Mouse (Mus musculus) spleen, postnatal 10 days (tissue): ENCODE data around the gene Fndc7.
"Not testable (repeated sequence)": the region's sequence is repeated elsewhere in the genome, so short reads cannot be mapped to it uniquely, and the experiment has no call there.

Experiments
- DNase-seq, 2 experiments: peaks; one replicate each; pipeline ENCODE4 v3.0.0; 2021 to 2022; ENCODE audit warnings: low spot score in 2 of 2

The Fndc7 gene

DNA sequence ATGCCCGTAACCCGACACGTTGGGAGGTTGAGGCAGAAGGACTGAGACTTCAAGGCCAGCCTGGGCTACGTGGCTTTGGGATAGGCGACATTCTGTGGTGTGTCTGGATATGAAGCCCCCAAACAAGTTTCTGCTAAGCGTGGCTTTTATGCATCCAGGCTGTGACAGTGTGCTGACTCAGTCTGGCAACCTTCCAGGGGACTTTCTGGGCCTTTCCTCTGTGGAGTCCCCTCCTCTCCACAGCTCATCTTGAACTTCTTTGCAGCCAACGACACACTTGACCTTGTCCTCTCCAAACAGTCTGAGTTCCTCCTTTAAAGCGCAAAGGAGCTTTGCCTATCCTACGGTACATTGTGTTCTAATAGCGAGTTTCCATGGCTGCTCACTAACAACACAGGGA, 33.9 kb downstream of the Fndc7 start:
- peak in 1 of 2 experiments; percentile 32 for DNase-seq

DNA sequence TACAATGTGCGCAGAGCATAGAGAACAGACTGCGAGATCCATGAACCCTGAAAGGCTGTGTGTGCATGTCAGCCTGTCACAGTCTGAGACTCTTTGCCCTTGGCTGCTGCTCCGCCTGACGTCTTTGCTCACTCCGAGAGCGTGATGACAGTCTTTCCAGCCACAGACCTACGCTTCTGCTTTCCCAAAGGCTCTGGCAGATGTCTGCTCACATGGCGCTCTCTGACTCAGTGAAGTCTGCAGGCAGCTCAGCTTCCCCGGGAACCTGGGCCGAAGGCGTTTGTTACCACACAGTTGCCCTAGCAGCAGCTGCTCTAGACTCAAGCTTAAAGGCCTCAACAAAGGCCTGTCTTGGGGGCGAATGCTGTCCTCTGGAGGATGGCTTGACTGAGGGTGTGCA, 34.4 kb downstream of the Fndc7 start:
- DNase-seq, result no peak

DNA sequence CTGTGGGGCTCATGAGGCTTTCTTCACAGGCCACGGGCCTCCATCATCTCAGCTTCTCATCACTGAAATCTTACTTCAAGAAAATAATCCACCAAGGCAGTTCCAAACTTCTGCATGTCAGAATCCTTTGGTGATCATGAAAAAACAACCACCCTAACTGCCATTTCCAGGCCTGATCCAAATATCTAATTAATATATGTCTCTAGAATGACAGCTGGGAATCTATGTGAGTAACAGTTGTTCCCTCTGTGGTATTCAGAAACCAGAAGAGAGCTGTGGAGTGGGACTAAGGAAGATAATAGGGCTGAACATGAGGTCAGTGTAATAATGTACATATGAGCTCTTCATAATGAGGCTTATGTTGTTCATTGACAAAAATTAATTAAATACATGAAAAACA, 36.5 kb downstream of the Fndc7 start:
- DNase-seq, result no peak

DNA sequence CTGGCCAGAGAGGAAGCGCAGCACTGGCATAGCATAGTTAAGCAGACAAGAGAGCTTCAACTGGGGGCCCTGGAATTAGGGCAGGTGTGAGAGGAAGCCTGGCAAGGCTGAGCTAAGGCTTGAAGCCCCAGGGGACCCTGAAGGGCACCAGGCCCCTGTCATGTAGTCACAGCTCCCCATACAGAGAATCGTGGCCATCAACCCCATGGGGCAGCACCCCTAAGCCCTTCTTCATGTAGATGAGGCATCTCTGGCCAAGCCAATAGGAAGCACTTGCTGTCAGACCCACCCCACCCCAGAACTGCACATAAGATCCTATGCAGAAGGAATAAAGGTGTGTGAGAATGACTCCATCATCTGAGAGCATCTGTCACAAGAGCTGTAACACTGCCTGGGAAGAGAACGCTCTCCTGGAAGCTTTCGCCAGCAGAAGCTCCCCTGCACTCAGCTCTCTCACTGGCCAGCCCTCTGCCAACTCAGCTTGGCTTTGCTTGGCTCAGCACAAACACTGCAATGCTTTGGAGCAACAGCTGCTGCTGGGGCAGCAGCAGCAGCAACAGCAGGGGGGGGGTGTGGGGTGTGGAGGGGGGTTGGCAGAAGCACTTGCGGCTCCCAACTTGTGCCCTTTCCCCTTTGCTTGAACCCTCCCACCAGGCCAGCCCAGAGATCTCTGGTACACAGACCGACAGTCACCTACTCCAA, 37.7 kb downstream of the Fndc7 start:
- DNase-seq, result no peak

DNA sequence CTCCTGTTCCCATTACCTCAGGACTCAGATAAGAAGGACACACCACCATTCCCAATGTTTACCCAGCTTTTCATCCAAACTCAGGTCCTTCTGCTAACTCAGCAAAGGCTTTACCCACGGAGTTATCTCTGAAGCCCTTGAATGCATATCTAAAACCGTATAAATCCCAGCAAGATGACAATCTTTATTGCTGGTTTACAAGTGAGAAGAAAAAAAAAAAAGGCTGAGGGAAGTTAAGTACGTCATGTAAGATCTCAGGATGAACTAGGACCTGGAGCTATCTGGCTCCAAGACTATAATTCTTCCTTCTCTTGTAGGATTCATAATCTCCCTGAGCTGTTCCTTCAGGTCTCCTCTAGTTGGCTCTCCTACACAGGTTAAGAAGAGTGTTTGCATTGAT, 38.3 kb downstream of the Fndc7 start:
- DNase-seq, result no peak

DNA sequence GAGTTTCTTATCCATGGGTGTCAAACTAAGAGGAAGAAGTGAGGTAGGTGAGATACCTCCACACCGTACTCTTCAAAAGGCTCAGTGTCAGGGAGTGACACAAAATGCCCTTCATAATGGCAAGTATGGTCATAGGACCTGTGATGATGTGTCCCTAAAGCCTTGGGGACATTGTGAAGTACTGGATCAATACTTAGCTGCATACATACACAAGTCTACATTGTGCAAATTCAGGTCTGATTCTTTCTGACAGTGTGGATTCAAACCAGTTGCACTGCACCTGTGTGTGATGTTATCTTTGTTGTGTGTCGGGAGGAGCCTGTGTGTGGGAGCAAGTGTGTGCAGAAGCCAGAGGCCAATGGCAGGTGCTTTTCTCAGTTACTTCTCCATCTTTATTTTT, 38.7 kb downstream of the Fndc7 start:
- DNase-seq, result no peak

DNA sequence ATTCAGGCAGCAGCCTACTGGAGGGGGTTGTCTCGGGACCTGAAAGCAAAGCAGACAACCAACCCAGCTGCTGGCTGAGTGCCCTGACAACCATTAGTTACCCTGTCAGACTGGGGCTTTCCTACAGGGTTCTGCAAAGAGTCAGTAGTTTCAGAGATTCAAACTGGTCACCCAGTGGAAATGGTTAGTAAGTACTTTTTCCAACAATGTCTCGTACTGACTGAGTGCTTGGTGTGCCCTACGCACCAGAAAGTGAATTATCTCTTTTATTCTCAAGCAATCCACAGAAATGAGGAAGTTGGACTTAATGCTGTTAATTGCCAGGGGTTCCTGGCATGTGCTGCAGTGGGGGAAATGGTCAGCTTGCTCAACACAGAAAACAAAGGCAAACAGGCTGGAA, 39.3 kb downstream of the Fndc7 start:
- peak in 1 of 2 experiments; percentile 33 for DNase-seq

DNA sequence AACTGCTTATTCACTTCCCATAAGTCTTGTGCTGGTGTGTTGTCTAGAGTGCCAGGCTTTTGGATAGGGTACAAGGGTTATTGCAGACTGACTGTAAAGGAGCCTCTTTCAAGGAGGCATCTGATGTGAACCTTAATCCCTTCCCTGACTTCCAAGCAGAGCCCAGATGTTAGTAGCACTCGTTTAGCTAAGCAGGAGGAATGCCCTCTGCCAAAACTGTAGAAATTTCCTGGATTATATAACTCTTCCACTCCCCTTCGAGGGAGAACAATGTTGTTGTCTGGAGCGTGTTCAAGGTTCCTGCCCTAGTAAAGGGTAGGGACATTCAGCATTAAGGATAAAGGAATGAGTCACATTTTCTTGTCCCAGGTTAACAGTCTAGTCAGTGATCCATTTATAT, 43.2 kb downstream of the Fndc7 start:
- DNase-seq, result no peak

DNA sequence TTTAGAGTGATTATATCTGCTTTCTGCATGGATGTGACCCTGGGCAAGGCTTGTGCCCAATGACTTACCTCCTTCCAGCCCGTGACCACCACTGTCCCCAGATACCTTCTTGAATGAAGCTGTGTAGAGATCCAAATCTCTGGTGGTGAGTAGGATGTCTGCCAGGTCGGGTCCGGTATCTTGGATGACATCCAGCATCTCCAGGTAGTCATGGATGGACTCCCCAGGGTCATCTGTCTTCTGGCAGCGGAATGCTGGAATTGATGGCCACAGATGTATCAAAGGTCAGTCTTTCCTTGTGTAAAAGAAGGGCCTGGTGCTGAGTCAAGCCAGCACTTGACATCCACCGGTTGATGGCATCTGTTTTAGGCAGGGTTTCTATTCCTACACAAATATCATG, 45.3 kb downstream of the Fndc7 start:
- DNase-seq, result no peak

DNA sequence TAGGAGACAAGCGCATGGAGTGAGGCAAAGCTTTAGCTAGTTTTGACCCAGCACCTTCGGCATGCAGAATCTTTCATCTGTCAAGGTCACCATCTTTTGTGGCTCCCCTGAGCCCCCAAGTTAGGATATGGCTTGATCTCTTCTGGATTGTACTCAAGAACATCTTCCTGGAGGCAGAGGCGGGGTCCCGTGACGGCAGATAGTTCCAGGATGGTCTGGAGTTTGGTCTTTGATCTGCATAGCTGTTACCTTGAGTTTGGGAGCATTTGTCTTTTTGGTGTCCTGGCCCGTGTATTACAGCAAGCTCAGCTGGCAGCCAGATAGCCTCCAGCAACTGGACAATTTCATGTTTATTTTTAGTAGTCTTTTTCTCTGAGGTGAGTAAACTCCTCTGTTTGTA, 45.8 kb downstream of the Fndc7 start:
- DNase-seq, result no peak

DNA sequence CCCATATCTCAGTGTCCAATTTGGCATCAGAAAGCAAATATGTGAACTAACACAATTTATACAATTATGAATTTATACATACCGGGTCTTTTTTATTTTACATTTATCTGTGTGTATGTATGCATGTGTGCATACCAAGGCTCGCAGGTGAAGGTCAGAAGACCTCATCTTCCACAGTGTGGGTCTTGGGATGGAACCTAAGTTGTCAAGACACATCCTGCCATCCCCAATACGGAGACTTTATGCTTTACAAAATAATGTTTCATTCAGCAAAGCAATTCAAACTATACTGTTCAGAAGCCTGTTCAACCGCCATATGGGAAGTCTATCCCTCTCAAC, 49.1 kb downstream of the Fndc7 start:
- DNase-seq, result no peak

DNA sequence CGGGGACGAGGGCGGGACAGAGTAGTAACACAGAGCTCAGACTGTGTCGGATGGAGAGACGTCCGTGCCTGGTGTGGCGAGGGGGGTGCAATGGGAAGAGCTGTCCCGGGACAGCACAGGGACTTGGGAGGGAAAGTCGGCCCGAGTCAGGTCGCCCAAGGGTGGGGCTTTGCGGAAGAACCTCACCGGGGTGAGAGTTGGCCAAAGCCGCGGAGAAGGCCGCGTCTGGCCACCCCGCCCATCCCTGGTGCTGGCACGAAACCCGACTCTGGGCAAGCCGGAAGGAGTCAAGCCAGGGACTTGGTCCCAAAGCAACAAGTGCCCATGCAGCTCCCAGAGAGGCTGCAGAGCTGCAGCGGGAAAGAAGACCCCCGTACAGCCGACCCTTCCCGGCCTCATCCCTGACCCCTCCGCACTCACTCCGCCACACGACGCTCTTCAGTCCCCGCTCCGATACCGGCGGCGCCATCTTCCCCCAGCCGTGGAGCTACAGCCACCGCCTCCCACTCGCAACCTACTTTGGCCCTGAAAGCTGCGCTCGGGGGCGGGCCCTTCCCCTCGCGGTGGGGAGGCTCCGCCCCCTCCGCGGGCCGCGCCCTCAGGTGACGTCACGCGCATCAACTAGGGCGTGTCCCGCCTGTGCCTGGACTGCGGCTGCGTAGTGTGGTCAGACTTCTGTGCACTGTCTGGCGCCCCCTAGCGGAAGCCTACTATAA, 49.6 kb downstream of the Fndc7 start, which contains the start of gene Stxbp3:
Stxbp3 (minus strand) TSS at position 527 of the 716 bp plus-strand sequence.
- peak; percentile 99 to 100 for DNase-seq

DNA sequence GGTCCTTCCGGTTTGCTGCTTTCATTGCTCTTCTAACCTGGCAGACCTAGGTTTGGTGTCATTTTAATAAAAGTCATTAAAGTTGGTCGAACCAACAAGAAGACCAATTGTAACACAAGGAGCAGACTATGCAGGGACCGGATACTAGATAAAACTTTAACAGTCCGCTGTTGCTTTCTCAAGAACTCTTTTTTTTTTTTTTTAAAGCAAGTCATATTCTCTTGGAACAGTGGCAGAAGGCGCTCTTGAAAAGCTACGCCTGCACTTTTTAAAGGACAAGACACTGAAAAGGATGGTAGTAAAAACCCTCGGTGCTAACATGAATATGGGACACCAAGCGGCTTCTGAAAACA, 50.2 kb downstream of the Fndc7 start:
- no peak for DNase-seq

DNA sequence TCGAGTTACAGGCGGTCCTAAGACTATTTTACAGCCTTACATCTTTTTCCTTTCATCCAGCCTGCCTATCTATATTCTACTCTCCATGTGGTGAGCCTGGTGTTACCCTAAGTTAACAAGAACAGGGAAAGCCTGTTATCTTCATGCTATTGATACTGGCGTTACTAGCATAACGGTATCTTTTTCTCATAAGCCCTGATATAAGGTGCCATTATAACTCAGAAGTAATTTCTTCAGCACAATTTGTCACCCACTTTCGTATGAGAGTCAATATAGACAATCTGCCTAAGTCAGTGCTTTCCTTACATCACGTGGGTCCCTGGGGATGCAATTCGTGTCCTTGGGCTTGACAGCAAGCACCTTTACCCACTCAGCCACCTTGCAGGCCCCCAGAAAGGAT, 50.8 kb downstream of the Fndc7 start:
- DNase-seq, result no peak

DNA sequence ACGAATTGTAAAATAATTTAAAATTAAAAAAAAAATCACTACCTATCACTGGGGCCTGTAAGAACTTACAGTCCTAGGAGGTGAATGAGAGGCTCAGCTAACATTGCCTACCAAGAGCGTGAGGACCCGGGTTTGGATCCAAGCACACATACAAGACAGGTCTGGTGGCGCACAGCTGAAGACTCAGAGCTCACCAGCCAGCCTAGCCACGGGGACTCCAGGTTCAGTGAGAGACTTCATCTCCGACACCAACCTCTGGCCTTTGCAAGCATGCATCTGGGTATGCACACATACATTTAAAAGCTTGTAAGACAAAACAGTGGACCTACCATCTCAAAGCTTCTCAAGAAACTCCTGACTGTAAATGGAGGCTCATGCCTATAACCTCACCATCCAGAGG, 52.9 kb downstream of the Fndc7 start:
- no peak for DNase-seq

DNA sequence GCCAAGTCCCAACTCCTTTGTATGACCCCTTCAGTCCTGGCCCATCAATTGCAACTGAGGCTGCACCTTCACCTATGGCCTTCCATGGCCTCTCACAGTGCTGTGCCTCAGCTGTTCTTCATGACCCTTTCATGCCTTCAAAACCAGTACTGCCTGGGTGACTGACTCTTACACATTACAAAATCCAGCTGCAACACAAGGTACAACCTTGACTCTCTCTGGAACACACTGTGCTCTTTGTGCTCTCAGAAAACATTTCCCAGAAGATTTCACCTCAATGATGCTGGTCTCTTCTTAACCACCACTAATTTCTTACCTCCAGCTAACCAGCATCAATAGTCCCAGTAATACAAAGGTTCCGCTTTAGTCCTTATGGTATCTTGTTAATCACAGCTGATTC, 56.1 kb downstream of the Fndc7 start:
- DNase-seq, result not testable (repeated sequence)

DNA sequence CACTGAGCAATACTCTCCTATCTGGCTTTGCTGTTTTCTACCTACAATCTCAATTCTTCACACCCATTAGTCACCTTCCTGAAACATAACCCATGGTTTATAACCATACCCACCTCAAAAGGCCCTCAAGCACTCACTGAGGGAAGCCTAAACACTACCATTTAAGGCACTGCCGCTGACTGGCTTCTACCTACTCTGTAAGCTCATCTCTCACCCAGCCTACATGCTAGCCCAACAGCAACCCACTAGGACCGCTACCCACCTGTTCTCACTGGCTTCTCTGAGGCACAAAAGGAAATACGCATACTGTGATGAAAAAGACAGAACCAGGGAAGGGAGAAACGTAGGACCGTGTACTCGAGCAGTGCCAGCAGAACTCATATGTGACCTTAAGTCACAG, 58.1 kb downstream of the Fndc7 start:
- DNase-seq, result no peak

DNA sequence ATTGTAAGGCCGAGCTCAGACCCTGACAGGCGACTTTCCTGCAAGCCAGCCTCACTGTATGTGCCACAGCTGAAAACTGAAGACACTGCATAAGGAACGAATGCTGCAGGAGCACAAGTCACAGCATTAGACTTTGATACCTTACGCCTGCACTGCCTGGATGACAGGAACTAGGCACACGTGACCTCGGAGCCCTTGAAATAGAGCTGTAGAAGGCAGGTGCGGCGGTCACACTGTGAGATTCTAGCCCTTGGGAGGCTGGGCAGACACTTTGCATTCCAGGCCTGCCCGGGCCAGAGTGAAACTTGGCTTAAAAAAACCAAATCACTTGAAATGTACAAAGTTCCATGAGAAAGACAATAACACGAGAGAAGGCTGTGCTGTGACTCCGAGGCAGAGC, 59.3 kb downstream of the Fndc7 start:
- DNase-seq, result peak in 1 of 2 experiments; percentile 24

DNA sequence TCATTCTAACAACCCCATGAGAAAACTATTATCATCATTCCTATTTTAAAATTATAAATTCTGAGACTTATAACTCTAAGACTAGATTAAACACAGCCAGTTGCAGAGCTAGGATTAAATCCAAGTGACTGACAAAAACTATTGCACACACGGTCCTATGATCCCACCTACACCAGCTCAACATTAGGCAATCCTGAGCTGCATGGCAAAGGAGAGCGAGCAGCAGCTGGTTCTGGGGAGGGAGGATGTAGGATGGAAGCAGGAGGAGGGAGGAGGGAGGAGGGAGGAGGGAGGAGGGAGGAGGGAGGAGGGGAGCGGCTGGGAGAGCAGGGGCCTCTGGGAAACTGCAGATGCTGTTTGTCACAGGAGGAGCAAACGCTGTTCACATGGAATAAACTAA, 74.2 kb downstream of the Fndc7 start:
- no peak for DNase-seq

DNA sequence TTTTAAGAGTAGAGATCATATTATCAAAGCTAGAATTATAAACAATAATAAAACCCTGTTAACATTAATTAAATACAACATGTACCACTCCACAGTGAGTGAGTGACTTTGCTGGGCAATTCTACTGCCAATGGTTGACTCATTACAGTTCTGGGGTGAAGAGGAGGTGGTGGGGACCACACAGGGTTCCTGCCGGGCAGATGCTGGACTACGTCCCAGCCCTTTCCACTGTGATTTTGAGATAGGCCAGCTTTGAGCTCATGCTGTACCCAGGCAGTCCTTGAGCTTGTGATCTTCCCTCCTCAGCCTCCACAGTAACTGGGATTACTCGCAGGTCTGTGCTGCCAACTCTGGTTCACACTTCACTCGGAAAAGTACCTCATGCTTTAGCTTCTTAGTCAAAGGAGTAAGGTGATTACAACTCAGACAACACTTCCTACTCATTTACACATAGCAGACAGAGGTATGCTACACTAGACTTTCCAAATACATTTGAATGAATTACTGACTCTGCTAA, 79.0 kb downstream of the Fndc7 start:
- DNase-seq, result no peak

DNA sequence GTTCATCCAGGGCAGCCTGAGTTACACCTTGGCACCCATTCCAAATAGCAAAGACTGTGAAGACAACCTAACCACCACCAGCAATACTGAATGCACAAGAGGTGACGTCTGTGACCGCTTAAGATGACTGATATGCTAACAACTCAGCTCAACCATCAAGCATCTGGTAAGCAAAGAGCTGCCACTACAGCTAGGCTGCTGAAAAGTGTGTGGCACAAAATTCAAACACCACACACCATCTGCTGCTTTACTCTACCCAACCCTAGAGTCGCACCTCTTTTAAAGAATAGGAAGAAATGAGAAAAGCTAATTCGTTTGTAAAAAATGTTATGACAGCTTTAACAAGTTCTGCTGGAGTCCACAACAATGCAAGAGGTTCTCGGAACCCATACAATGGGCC, 84.2 kb downstream of the Fndc7 start:
- DNase-seq, result no peak
